Mouse (Mus musculus): ENCODE results near the gene Hivep3. TPM values are rescaled to one million over a fixed set of nuclear protein-coding genes. Genes with fewer than 3 reads are reported as not detected.

Hivep3 gene
- polyA plus RNA-seq, 1 experiment from 2014 or later, result 0.64 TPM

DNA sequence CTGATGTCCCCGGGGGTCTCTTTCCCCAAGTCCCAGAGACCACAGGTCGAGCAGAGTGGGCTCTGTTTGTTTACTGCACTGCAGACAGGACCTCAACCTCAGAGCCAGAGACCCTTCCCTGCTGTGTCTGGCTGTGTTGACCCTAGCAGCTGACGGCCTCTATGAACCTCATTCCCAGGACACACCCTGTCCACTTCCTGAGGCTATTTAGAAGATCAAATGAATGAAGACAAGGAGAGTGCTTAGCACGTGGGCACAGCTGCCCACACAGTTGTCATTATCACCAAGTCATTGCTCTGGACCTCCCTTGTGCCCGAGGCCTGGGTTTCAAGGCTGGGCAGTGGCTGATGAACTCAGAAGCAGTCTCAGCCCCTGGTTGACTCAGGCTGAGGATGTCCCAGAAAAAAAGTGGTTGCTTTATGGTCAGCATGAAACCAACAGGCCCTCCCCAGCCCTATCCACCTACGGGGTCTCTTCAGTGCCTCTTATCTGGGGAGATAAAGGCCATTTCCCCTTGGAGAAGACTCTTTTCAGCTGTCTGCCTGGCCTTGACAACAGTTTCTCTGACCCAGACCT lies 416.8 kb downstream of the Hivep3 start:
- no peaks in the 10 kb centered on the region for H3K9me3 ChIP-seq (replicated peaks)
- 67% methylated on average over 6 of the region's 6 CpGs for WGBS
- no peak for DNase-seq (ENCODE audit: low spot score)
- H3K36me3 ChIP-seq, result no peaks in the 10 kb centered on the region
- H3K27me3 ChIP-seq (ENCODE audit: low read depth, poor library complexity, severe bottlenecking), result peaks cover 39% of the 10 kb centered on the region
- H3K4me1 ChIP-seq, result peaks cover 11% of the 10 kb centered on the region
- no peak overlapping the region for H3K4me3 ChIP-seq
- no peak overlapping the region for H3K27ac ChIP-seq (replicated peaks)

DNA sequence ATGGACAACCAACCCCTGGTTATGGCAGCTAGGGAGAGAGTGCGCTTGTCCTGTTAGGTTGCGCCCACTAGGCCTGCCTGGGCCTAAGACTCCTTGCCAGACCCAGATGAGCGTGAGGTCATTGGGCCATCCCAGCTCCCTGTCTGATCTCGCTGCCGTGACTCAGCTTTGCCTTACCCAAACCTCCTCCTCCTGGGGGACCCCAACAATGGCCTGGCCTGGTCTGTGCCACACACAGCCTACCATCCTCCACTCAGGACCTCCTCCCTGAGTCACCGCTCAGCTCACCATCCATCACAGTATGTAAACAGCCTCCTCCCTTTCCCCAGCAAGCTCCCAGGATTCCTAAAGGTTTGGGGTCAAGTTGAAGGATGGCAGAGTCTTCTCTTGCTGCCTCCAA lies 418.3 kb downstream of the Hivep3 start:
- Histone ChIP-seq H3K27ac (replicated peaks) (no peak overlapping the region), H3K4me1 (peaks cover 11% of the 10 kb centered on the region), H3K9me3 (replicated peaks) (no peaks in the 10 kb centered on the region), H3K4me3 (no peak overlapping the region), H3K27me3 (ENCODE audit: low read depth, poor library complexity, severe bottlenecking) (peaks cover 39% of the 10 kb centered on the region), H3K36me3 (no peaks in the 10 kb centered on the region)
- DNase-seq (ENCODE audit: low spot score), result no peak
- 87% methylated on average over 6 of the region's 6 CpGs for WGBS

DNA sequence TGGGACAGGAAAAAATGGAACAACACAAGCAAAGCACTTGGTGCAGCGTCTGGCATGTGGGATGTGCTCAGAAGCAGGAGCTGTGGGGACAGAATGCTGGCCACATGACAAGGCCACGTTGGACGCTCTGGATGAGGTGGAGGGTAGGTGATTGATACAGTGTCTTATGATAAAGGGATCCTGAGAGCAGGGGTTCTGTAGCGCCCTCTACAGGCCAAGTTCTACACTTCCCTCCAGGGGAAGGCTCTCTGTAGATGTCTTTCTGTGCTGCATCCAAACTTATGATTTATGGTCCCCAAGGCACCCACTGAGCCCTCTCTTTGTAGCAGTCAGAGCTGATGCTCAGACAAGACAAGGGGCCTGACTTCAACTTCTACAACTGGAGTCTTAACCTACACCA lies 419.1 kb downstream of the Hivep3 start:
- no peaks in the 10 kb centered on the region for H3K36me3 ChIP-seq
- H3K4me1 ChIP-seq, result peaks cover 11% of the 10 kb centered on the region
- no peak overlapping the region for H3K4me3 ChIP-seq
- H3K9me3 ChIP-seq (replicated peaks), result no peaks in the 10 kb centered on the region
- no peak overlapping the region for H3K27ac ChIP-seq (replicated peaks)
- H3K27me3 ChIP-seq (ENCODE audit: low read depth, poor library complexity, severe bottlenecking), result peaks cover 35% of the 10 kb centered on the region
- DNase-seq (ENCODE audit: low spot score), result no peak
- 70% methylated on average over 4 of the region's 4 CpGs for WGBS

DNA sequence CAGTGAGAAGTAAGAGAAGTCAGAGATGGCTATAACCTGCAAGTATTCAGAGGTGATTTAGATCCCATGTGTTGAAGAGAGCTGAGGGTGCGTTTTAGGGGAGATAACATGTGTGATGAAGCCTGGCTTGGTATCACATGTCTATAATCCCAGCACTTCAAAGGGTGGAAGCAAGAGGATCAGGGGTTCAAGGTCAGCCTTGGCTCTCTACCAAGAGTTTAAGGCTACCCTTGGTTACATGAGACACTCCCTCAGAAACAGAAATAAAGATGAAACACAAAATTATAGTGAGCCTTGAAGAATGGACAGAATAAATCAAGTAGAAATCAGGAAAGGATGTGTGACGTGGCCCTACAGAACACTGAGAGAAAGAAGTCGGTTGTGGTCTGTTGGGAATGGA lies 420.2 kb downstream of the Hivep3 start:
- WGBS, result 87% methylated on average over 3 of the region's 3 CpGs
- no peak overlapping the region for H3K27ac ChIP-seq (replicated peaks)

DNA sequence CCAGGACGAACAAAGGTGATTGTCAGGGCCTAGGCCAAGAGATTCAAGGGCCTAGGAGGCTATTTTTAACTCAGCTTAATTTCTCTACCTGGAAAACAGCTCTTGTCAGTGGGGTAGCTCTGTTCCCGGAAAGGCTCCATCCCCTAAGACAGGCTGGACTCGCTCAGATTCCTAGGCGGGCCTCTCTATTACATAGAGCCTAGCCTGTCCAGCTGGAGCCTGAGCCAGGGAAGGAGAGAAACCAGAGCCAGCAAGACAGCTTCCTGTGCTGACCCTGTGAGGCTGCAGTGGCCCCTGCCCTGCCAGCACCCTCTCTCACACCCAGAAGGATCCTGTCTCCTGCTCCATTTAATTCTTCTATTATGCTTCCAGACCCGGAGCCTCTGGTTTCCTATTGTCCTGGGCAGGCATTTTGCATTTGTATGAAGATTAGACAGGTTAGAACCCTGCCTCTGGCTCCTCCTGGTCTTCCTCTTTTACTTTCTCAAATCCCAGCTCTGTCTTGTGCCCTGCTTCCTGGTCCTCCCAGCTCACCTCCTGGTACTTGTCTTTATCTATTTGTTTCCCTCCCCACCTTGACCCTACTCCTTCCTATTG lies 425.2 kb downstream of the Hivep3 start:
- Histone ChIP-seq H3K27ac (replicated peaks) (peak overlapping the region; percentile 34), H3K4me3 (no peak overlapping the region), H3K9me3 (replicated peaks) (no peaks in the 10 kb centered on the region), H3K4me1 (peaks cover 24% of the 10 kb centered on the region), H3K27me3 (ENCODE audit: low read depth, poor library complexity, severe bottlenecking) (peaks cover 37% of the 10 kb centered on the region), H3K36me3 (no peaks in the 10 kb centered on the region)
- no peak for DNase-seq (ENCODE audit: low spot score)
- 32% methylated on average over 5 of the region's 5 CpGs for WGBS

More for the DNA sequence above, 420.2 kb downstream of the Hivep3 start:
- H3K4me1 ChIP-seq, result peaks cover 12% of the 10 kb centered on the region
- H3K36me3 ChIP-seq, result no peaks in the 10 kb centered on the region
- H3K4me3 ChIP-seq, result no peak overlapping the region
- no peaks in the 10 kb centered on the region for H3K9me3 ChIP-seq (replicated peaks)
- H3K27me3 ChIP-seq (ENCODE audit: low read depth, poor library complexity, severe bottlenecking), result peaks cover 24% of the 10 kb centered on the region
- DNase-seq (ENCODE audit: low spot score), result no peak

DNA sequence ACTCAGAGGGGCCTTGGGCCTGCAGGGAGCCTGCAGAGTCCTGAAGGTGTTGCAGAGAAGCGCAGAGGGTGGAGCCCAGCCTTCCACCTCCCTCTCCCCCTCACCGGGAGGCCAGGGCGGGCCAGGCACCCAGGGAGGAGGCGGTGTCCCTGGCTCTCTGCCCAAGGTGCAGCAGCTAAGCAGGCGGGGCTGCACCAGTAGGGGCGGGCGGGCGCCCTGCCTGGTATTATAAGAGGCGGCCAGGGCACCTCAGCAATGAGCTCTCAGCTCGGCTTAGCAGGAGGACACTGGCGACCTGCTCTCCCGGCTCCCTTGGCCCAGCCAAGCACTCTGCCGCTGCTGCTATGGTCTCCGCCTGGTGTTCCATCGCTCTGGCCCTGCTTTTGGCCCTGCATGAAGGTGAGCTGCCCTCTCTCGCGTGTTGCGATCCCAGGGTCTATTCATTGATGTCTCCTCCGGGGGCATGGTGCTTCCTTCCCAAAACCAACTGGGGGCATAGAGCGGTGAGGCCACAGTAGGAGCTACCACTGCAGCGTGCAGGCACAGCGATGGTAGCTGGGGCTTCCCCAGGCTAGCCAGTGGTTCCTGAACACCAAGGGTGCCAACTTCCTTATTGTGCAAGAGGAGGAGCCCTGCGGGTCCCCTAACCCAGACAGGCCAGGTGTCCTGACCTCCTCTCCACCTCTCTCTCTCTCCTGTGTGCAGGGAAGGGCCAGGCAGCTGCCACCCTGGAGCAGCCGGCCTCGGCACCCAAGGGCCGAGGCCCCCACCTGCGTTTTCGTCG lies 427.8 kb downstream of the Hivep3 start, which contains the start of gene Edn2:
Gene Edn2, plus strand, starts transcription at position 41 of the 784 bp plus-strand sequence.
- Histone ChIP-seq H3K36me3 (no peaks in the 10 kb centered on the region), H3K4me1 (peaks cover 24% of the 10 kb centered on the region), H3K9me3 (replicated peaks) (no peaks in the 10 kb centered on the region), H3K4me3 (no peak within 1 kb of the TSS), H3K27ac (replicated peaks) (peak within 1 kb of the TSS; percentile 57), H3K27me3 (ENCODE audit: low read depth, poor library complexity, severe bottlenecking) (peaks cover 38% of the 10 kb centered on the region)
- no peak for DNase-seq (ENCODE audit: low spot score)
- 36% methylated on average over 29 of the region's 29 CpGs for WGBS

DNA sequence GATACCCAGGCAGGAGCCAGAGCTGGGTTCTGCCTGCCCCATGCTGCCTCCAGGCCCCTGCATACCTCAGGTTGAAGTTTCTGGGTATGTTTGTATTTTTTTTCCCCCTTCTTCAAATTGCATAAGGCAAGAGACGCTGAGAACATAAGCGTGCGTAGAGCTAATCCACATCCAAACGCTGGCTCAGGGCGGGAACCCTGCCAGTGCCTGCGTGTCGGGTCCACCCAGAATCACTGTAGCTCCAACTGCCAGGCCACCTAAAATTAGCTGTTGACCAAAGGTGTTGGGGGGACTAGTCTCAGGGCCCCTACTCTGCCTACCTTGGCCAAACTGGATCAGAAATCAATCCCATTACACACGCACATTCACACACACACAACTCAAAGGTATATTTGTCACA lies 429.0 kb downstream of the Hivep3 start:
- no peak for DNase-seq (ENCODE audit: low spot score)
- no peak overlapping the region for H3K4me3 ChIP-seq
- H3K27ac ChIP-seq (replicated peaks), result no peak overlapping the region
- peaks cover 24% of the 10 kb centered on the region for H3K4me1 ChIP-seq
- no peaks in the 10 kb centered on the region for H3K9me3 ChIP-seq (replicated peaks)
- peaks cover 43% of the 10 kb centered on the region for H3K27me3 ChIP-seq (ENCODE audit: low read depth, poor library complexity, severe bottlenecking)
- 90% methylated on average over 8 of the region's 8 CpGs for WGBS
- no peaks in the 10 kb centered on the region for H3K36me3 ChIP-seq

DNA sequence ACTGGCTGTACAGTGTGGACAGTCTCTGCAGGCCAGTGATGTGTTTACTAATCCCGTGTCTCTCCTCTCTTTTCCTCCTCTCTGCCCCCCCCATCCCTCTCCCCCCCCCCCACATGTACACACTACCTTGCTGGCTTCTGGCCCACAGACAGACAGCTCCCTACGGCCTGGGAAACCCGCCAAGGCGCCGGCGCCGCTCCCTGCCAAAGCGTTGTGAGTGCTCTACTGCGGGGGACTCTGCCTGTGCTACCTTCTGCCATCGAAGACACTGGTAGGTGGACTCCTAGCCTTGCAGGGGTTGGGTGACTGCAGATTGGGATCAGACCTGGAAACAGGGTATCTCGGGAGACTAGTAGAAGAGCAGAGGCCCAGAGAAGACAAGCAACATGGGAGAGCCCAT lies 429.7 kb downstream of the Hivep3 start:
- Histone ChIP-seq H3K4me3 (no peak overlapping the region), H3K9me3 (replicated peaks) (no peaks in the 10 kb centered on the region), H3K27me3 (ENCODE audit: low read depth, poor library complexity, severe bottlenecking) (peaks cover 43% of the 10 kb centered on the region), H3K27ac (replicated peaks) (no peak overlapping the region), H3K36me3 (no peaks in the 10 kb centered on the region), H3K4me1 (peaks cover 23% of the 10 kb centered on the region)
- WGBS, result 85% methylated on average over 11 of the region's 11 CpGs
- no peak for DNase-seq (ENCODE audit: low spot score)

DNA sequence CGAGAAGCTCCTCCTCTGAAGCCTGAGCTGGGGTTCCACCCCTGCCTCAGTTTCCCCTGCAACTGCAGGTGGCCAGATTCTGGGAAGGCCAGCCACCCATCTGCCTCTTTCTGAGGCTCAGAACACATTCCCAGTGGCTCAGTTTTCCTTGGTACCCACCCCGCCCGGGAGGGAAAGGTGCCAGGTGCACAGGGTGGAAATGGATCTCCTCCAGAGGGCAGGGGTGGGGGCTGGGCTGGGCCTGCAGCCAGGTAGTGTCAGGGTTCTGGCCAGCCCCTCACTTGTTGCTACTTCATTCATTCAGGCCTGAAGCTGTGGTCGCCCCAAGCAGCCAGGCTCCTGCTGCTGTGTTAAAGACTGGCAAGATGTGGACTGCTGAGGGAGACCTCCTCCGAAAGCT lies 430.7 kb downstream of the Hivep3 start:
- Histone ChIP-seq H3K27ac (replicated peaks) (no peak overlapping the region), H3K4me3 (no peak overlapping the region), H3K4me1 (peaks cover 16% of the 10 kb centered on the region), H3K36me3 (no peaks in the 10 kb centered on the region), H3K27me3 (ENCODE audit: low read depth, poor library complexity, severe bottlenecking) (peaks cover 41% of the 10 kb centered on the region), H3K9me3 (replicated peaks) (no peaks in the 10 kb centered on the region)
- WGBS, result 90% methylated on average over 5 of the region's 5 CpGs
- DNase-seq (ENCODE audit: low spot score), result no peak

DNA sequence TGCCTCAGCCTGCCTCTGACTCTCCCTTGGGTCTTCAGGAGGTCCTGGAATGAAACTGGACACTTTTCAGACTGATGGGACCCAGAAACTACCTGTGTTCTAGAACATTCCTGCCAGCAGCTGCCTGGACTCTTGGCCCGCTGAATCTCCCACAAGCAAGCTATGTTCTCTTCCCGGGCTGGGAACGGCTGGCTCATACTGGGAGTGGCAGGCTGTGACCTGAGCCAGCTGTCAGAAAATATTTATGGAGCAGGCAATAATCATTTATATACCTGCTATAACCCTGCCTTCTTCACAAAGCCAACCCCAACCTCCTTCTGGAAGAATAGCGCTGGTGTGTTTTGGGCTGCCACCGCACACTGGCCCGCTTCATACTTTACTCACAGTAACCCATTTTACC lies 434.2 kb downstream of the Hivep3 start:
- no peak overlapping the region for H3K27ac ChIP-seq (replicated peaks)
- no peaks in the 10 kb centered on the region for H3K9me3 ChIP-seq (replicated peaks)
- H3K4me1 ChIP-seq, result peaks cover 16% of the 10 kb centered on the region
- no peak for DNase-seq (ENCODE audit: low spot score)
- no peak overlapping the region for H3K4me3 ChIP-seq
- H3K36me3 ChIP-seq, result no peaks in the 10 kb centered on the region
- H3K27me3 ChIP-seq (ENCODE audit: low read depth, poor library complexity, severe bottlenecking), result peaks cover 14% of the 10 kb centered on the region; the same call in 1 of the 2 replicates
- 96% methylated on average over 6 of the region's 6 CpGs for WGBS

DNA sequence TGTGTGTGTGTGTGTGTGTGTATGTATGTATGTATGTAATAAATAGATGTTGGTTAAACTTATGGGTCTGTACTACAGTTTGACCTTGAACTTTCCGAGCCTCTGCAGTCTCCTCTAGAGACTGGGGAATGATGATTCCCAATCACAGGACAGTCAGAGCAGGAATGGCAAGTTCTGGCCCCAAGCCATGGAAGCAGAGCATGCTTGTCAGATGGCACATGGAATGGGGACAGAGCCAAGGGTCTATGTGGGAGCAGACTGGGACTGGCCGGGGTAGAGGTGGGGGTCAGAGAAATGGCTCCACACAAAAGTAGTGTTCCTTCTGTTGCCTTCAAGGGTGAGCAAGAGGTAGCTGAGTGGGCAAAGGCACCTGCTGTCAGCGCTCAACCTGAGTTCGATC lies 434.8 kb downstream of the Hivep3 start:
- 92% methylated on average over 4 of the region's 4 CpGs for WGBS
- no peak overlapping the region for H3K27ac ChIP-seq (replicated peaks)
- no peaks in the 10 kb centered on the region for H3K36me3 ChIP-seq
- H3K4me3 ChIP-seq, result no peak overlapping the region
- peaks cover 16% of the 10 kb centered on the region for H3K4me1 ChIP-seq
- peaks cover 8% of the 10 kb centered on the region; the same call in 1 of the 2 replicates for H3K27me3 ChIP-seq (ENCODE audit: low read depth, poor library complexity, severe bottlenecking)
- H3K9me3 ChIP-seq (replicated peaks), result no peaks in the 10 kb centered on the region
- no peak for DNase-seq (ENCODE audit: low spot score)

DNA sequence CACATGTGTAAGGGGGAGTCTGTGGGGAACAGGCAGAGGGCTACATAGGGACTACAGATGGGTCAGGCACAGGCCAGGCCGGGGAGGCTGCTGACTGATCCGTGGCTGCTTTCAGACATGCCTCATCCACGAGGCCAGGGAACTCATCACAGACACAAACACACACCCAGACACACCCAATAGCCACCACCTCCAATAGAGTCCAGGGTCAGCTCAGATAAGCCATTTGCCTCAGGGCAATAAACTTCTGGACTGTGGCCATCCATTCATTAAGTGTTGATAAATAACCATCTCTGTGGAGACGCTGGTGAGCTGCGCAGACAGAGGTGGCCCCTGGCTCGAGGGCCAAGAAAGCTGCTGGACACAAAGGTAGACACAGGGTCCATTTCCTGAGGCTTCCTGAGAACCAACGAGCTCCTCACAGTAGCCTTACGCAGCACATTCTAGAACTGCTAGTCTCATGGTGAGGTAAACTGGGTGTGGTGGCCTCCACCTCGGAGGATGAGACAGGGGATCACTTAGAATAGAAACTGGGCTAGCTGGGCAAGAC lies 436.9 kb downstream of the Hivep3 start:
- WGBS, result 85% methylated on average over 9 of the region's 9 CpGs
- Histone ChIP-seq H3K4me1 (peaks cover 16% of the 10 kb centered on the region), H3K27me3 (ENCODE audit: low read depth, poor library complexity, severe bottlenecking) (0 out of 2 replicates have a peak, but pooled peaks cover 6% of the 10 kb centered on the region), H3K36me3 (no peaks in the 10 kb centered on the region), H3K4me3 (no peak overlapping the region), H3K9me3 (replicated peaks) (no peaks in the 10 kb centered on the region), H3K27ac (replicated peaks) (no peak overlapping the region)
- no peak for DNase-seq (ENCODE audit: low spot score)

Data from midbrain, embryonic 10.5 days (tissue).